Mouse (Mus musculus) embryo, embryonic 11 days (tissue): ENCODE measurements around the gene Tmem41b.

Experiments
- DNase-seq: peaks from one replicate; pipeline ENCODE4 v3.0.0-alpha.2; 2015

Tmem41b gene

DNA sequence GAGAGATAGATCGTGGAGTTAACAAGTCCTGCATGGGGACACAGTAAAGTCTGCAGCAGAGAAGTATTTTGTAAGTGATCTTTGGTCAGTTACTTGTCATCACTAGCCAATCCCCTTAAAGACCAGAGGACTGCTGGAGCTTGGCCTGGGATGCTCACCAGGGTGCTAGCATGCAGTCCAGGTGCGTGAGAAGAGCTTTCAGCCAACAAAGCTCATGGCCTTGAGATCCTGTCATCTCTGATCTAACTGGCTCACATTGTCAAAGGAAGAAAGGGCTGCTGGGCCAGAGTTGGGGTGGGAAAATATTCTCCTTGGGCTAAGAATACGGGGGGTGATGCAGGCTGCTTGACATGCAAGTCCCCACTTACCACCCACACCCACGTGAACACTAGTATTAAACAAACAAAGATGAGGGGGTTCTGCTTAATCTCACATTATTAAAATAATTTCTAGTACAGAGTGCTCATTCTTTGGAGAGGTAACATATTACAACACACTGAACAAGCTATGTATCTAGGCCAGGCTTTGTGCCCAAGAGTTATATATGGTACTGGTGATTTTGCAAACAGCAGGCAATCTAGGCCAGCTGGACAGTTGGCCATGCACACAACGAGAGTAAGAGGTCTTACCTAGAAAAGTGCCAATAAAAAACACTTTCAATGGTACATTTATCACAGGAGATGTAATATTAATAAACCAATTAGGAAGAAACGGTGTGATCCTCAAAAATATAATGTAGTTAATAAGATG, 10.6 kb downstream of the Tmem41b start:
- no peak for DNase-seq

- DNase-seq: no peak
Observed at GRCm38 (mm10) chr7:109969542-109969941, 17.2 kb downstream of the Tmem41b start.

- peak; percentile 60 for DNase-seq
Observed at GRCm38 (mm10) chr7:109968924-109969450, 17.7 kb downstream of the Tmem41b start.

- DNase-seq: peak; percentile 20
Observed at GRCm38 (mm10) chr7:109967805-109968579, 18.7 kb downstream of the Tmem41b start.

DNA sequence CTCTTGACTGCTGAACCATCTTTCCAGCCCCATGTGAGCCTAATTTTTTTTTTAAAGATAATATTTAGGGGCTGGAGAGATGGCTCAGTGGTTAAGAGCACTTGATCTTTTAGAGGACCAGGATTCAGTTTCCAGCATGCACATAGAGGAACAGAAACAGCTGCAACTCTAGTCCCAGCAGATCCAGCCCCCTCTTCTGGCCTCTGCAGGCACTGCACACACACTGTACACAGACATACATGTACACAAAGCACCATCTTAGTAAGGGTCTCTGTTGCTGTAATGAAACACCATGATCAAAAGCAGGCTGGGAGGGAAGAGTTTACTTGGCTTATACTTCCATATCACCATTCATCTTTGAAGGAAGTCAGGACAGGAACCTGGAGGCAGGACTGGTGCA, 21.1 kb downstream of the Tmem41b start:
- no peak for DNase-seq

GRCm38 (mm10) chr7:109963707-109964106, 23.0 kb downstream of the Tmem41b start:
- DNase-seq: no peak

DNA sequence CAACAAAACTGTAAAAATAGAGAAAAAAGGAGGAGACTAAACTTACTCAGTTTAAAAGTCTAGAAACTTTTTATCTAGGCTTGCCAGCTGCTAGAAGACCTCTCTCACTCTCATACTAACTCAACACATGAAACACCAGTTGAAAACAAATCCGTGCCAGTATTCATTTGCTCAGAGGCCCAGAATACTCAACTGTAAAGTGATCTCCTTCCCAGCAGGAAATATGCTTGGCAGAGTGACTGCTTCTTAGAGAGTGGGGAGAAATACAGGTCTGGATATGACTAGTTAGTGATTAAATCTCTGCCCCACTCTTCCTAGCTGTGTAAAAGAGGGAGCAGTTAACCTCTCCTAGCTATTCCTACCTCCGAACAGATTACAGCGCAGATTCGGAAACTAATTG, 24.1 kb downstream of the Tmem41b start:
- no peak for DNase-seq

DNA sequence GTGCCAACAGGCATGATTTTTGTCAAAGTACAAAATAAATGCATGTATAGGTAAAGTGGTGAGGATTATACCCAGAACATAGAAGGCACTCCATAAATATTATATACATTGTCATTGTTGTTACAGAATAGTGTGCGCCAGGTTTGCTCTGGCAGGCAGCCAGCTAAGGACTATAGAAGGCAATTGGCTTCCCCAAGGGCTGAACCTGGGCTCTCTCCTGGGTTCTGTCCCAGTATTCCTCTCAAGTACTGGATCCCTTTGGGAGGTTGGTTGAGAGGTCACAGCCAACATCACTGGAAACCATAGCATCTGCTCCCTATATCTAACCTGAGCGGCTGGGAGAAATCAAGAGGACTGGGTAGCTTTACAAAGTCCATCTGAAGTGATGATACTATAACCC, 25.2 kb downstream of the Tmem41b start:
- DNase-seq: no peak

- DNase-seq: peak; percentile 24
Observed at GRCm38 (mm10) chr7:109960613-109961154, 26.0 kb downstream of the Tmem41b start.

- DNase-seq: peak; percentile 94
Observed at GRCm38 (mm10) chr7:109959716-109960612, 26.8 kb downstream of the Tmem41b start, which contains the start of gene Dennd5a. TSS of gene Dennd5a (minus strand) at chr7:109960470.

GRCm38 (mm10) chr7:109958843-109959715, 27.6 kb downstream of the Tmem41b start:
- no peak for DNase-seq

DNA sequence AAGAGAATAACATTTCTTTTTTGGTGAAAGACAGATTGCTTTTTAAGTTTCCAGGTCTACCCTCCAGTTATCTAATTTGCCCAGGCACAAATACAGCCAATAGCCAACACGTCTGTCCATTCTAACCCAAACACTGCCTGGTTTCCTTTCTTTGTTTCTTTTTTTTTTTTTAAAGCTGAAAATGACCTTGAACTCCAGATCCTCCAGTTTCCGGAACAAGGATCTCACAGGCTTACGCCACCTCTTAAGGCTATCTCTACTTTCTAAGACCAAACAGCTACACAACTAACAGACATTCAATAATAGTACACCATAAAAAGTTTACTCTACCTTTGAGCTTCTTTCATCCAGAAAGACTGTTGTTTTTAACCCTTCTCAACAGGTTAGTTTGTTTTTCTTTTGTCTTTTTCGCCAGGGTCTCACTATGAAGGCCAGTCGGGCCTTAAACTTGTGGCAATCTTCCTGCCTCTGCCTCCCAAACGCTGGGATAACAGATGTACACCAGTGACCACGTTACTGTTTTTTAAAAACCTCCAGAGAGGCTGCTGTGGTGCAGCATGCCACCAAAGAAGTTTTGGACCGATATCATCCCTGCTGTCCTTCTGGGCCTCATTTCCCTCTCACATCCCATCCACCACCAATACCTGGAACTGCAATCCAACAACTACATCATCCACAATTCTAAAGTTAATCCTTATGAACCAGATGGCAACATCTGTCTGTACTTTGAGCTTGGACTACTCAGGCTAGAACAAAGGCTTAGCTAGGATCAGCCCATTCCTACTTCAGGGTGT, 28.5 kb downstream of the Tmem41b start:
- DNase-seq: no peak

DNA sequence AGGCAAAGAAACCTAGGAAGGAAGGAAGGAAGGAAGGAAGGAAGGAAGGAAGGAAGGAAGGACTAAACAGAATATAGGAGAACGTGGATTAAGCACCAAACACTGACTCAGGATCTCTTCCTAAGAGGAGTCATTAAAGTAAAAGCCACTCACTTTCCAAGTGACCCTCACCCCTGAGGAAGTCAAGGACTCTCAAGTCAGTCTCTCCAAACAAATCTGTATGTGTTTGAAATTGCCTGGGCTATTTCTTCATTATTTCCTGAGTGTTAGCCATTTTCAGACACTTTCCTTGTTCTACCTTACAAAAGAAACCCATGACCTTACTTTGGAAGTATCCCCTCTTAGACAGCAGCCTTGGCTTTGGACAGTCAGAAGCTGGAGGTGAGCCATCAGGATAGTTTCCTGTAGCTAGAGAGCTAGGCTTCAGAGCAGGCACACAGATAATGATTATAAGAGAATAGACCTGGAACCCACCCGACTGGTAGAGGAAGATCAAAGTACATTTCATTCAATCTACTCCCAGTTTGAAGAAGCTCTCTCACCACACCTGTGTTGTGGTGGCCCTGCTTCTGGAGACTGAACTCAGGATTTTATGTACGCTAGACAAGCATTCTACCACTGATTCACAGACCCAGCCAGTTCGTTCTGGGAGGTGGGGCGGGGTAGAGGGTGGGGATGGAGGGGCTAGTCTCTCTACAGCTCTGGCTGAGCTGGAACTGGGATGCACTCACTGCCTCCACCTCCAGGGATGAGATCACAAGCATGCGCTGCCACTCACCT, 31.9 kb downstream of the Tmem41b start:
- no peak for DNase-seq

DNA sequence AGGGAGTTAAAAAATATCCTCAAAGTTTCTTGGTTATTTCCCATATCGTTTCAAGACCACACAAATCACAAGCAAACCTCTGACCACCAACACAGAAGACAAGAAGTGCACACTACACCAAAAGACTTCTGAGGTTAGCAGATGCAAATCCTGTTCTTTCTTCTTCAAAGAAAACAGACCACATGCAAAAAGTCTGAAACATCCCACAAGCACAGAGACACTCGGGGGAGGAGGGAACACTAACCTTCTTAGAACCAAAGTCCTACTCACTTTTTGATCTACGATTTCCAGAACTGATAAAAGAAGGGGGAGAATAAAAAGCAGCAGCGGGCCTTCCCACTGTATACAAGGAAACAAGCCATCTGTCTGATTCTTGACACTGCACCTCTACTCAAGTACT, 35.4 kb downstream of the Tmem41b start:
- DNase-seq: no peak

GRCm38 (mm10) chr7:109944421-109945034, 42.2 kb downstream of the Tmem41b start:
- no peak for DNase-seq

DNA sequence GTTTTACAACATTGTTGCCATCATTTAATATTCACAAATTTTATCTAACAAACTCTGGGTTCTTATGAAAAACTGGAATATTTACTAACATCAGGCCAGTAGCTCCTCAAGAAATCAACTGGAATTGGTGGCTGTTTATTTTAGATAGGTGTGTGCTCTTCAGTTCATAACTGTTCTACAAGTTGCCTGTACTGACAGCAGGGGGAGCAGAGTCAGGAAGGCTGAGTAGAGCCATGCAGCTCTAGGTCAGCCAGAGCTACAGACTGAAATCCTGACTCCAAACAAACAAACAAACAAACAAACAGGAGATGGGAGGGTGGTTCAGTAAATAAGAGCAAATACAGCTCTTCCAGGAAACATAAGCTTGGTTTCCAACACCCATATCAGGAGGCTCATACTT, 57.1 kb downstream of the Tmem41b start:
- DNase-seq: no peak

DNA sequence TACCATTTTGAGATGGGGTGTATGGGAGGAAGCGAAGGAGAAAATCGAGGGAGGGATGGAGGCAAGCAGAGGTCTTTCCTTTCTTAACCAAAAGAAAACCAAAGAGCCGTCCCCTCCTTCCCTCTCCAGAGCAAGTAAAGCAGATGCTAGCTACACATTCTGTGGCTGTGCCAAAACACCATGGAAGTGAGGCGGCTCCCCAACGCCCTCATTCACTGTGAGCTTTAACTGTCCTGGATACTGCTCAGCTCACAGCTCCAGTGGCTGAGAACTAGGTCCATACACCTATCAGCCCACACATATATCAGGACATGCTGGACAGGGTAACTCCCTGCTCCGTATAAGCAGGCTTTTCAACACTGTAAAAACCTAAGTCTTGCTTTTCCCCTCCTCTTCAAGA, 58.4 kb downstream of the Tmem41b start:
- DNase-seq: no peak

GRCm38 (mm10) chr7:109924965-109925364, 61.8 kb downstream of the Tmem41b start:
- DNase-seq: no peak

DNA sequence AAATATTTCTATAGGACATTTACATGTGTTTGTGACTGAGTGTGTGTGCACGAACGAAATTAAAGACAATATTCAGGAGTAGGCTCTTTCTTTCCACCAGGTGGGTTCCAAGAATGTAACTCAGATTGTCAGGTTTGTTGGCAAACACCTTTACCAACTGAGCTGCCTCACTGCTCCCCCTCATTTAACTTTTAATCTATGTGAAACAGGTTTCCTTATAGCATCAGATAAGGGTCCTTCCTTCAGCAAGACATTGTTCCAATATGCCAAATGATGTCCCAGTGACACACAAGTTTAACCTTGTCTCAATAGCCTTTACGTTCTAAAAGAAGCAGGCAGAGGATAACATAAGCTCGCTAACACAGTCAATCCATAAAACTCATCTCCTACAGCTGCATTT, 63.8 kb downstream of the Tmem41b start:
- no peak for DNase-seq
